Mouse (Mus musculus): ENCODE results near the gene Gm13128. TPM values are rescaled to one million over a fixed set of nuclear protein-coding genes. Genes with fewer than 3 reads are reported as not detected.

Gene Gm13128
- polyA plus RNA-seq (2014; fragmentation: Illumina TruSeq; extraction: RNeasy Lipid Tissue Mini Kit (QIAGEN cat#74804); ENCODE audit: insufficient read depth, low read depth, low replicate concordance): not detected

DNA sequence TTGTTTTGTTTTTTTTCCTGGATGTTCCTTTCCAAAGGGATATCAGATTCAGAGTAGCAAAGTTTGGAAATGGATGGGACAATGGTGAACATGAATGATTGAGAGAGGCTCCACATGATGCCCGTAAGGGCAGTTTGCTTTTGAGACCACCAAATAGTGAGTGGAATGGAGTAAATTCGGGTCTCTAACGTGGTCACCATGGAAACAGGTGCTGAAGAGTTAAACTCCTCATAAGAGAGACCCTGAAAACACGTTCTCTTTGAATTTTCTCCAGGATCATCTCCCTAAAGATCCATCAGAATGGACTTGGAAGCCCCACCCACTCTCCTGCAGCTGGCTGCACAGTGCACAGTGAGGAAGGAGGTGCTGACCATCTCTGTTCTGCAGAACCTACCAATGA, at the start of gene Gm13128:
TSS of gene Gm13128 (plus strand) at position 301 of the 400 bp plus-strand sequence.

DNA sequence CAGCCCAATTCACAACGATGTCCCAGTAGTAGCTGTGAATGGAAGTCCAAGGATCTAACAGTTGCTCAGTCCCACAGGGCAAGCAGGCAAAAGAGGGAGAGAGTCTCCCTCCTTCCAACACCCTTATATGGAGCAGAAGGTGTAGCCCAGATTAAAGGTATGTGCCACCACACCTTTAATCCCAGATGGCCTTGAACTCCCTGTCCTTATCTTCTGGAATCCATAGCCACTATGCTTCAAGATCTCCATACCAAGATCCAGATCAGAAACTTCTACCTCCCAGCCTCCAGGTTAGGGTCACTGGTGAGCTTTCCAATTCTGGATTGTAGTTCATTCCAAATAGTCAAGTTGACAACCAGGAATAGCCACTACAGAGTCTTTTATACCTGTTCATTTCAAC, 49.7 kb upstream of the Gm13128 start, which contains the start of gene Pramel5:
TSS of gene Pramel5 (minus strand) at position 101 of the 400 bp plus-strand sequence.

DNA sequence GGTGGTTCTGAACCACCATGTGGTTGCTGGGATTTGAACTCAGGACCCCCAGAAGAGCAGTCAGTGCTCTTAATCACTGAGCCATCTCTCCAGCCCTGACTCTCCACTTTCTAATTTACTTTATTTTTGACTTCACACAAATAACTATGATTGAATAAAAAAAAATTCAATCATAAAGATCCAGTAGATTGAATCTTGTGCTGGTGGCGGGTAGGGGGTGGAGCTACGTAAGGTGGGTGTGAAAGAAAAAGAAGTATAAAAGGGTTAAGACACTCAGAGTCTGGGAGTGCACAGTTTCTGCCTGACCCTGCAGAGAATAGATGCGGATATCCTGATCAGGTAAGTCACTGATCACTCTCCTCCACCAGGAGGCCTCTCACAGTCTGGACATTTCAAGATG, 27.6 kb downstream of the Gm13128 start, which contains the start of gene Gm13119:
TSS of gene Gm13119 (plus strand) at position 301 of the 400 bp plus-strand sequence.

DNA sequence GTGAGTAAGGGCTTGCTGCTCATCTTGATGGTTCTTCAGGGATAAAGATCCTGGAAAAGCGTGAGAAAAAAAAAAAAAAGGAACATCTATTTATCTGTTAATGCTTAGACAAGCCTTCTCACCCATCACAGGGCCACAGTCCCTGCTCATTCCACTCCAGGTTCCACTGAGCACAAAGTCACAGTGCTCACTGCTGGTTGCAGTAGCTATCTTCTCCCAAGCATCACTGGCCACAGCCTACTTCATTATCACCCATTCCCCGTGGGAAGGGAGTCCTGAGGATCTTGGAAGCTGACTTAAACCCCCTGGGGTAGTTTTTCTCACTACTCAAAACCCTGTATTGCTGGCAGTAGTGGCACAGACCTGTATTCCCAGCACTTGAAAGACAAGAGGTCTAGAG, 47.9 kb downstream of the Gm13128 start, which contains the start of gene Pramef20:
TSS of gene Pramef20 (minus strand) at position 23 of the 400 bp plus-strand sequence.

Other genes with a start within 250 kb of the Gm13128 start
- gene Gm13102, start 223.8 kb upstream of the Gm13128 start, polyA plus RNA-seq (2014; fragmentation: Illumina TruSeq; extraction: RNeasy Lipid Tissue Mini Kit (QIAGEN cat#74804); ENCODE audit: insufficient read depth, low read depth, low replicate concordance): not detected
- gene Oog3, start 167.6 kb upstream of the Gm13128 start, polyA plus RNA-seq (2014; fragmentation: Illumina TruSeq; extraction: RNeasy Lipid Tissue Mini Kit (QIAGEN cat#74804); ENCODE audit: insufficient read depth, low read depth, low replicate concordance): not detected
- gene Oog2, start 139.5 kb upstream of the Gm13128 start, polyA plus RNA-seq (2014; fragmentation: Illumina TruSeq; extraction: RNeasy Lipid Tissue Mini Kit (QIAGEN cat#74804); ENCODE audit: insufficient read depth, low read depth, low replicate concordance): not detected
- gene C87977, start 116.9 kb upstream of the Gm13128 start, polyA plus RNA-seq (2014; fragmentation: Illumina TruSeq; extraction: RNeasy Lipid Tissue Mini Kit (QIAGEN cat#74804); ENCODE audit: insufficient read depth, low read depth, low replicate concordance): not detected
- not detected for gene Pramel5, start 49.8 kb upstream of the Gm13128 start, polyA plus RNA-seq (2014; fragmentation: Illumina TruSeq; extraction: RNeasy Lipid Tissue Mini Kit (QIAGEN cat#74804); ENCODE audit: insufficient read depth, low read depth, low replicate concordance)
- not detected for gene Gm13119, start 27.7 kb downstream of the Gm13128 start, polyA plus RNA-seq (2014; fragmentation: Illumina TruSeq; extraction: RNeasy Lipid Tissue Mini Kit (QIAGEN cat#74804); ENCODE audit: insufficient read depth, low read depth, low replicate concordance)
- gene Pramef20, start 47.7 kb downstream of the Gm13128 start, polyA plus RNA-seq (2014; fragmentation: Illumina TruSeq; extraction: RNeasy Lipid Tissue Mini Kit (QIAGEN cat#74804); ENCODE audit: insufficient read depth, low read depth, low replicate concordance): not detected
- gene Pramef12, start 78.2 kb downstream of the Gm13128 start, polyA plus RNA-seq (2014; fragmentation: Illumina TruSeq; extraction: RNeasy Lipid Tissue Mini Kit (QIAGEN cat#74804); ENCODE audit: insufficient read depth, low read depth, low replicate concordance): 0.21 TPM
- not detected for gene 1700012P22Rik, start 108.5 kb downstream of the Gm13128 start, polyA plus RNA-seq (2014; fragmentation: Illumina TruSeq; extraction: RNeasy Lipid Tissue Mini Kit (QIAGEN cat#74804); ENCODE audit: insufficient read depth, low read depth, low replicate concordance)
- not detected for gene Gm9944, start 123.1 kb downstream of the Gm13128 start, polyA plus RNA-seq (2014; fragmentation: Illumina TruSeq; extraction: RNeasy Lipid Tissue Mini Kit (QIAGEN cat#74804); ENCODE audit: insufficient read depth, low read depth, low replicate concordance)
- not detected for gene Aadacl3, start 133.5 kb downstream of the Gm13128 start, polyA plus RNA-seq (2014; fragmentation: Illumina TruSeq; extraction: RNeasy Lipid Tissue Mini Kit (QIAGEN cat#74804); ENCODE audit: insufficient read depth, low read depth, low replicate concordance)
- gene 9430007A20Rik, start 189.6 kb downstream of the Gm13128 start, polyA plus RNA-seq (2014; fragmentation: Illumina TruSeq; extraction: RNeasy Lipid Tissue Mini Kit (QIAGEN cat#74804); ENCODE audit: insufficient read depth, low read depth, low replicate concordance): not detected
- not detected for gene Gm13124, start 234.9 kb downstream of the Gm13128 start, polyA plus RNA-seq (2014; fragmentation: Illumina TruSeq; extraction: RNeasy Lipid Tissue Mini Kit (QIAGEN cat#74804); ENCODE audit: insufficient read depth, low read depth, low replicate concordance)